ENCODE assay signal across 22 mouse cellular contexts in genomic region chr17:78279191-78279590, GRCm38 (mm10).
DNase-seq lines count a peak whose midpoint lies in the region; ATAC-seq and TF ChIP-seq lines count a peak whose summit lies in the region.
"Had no signal": no experiment of that assay in that cellular context is flagged by ENCODE, and none has a peak within 500 bp of the region (broad histone marks: within the 10 kb centered on the region; RNA-seq: fewer than 3 reads in every experiment).

No protein-coding gene starts in this region.

- H3K4me2 ChIP-seq in forebrain, embryonic 12.5 days, result no peak overlapping the region
- H3K4me2 ChIP-seq in forebrain, embryonic 15.5 days (replicated peaks), result no peak overlapping the region
- H3K4me2 ChIP-seq in embryonic facial prominence, embryonic 15.5 days (replicated peaks), result no peak overlapping the region
- H3K4me2 ChIP-seq: limb, embryonic 12.5 days; liver, embryonic 15.5 days; lung, embryonic 14.5 days; neural tube, embryonic 15.5 days had no signal

- H3K9ac ChIP-seq in forebrain, embryonic 12.5 days, result no peak overlapping the region
- no peak overlapping the region for H3K9ac ChIP-seq in forebrain, embryonic 15.5 days (replicated peaks)
- H3K9ac ChIP-seq in embryonic facial prominence, embryonic 15.5 days, result no peak overlapping the region
- H3K9ac ChIP-seq: limb, embryonic 12.5 days; liver, embryonic 15.5 days; lung, embryonic 14.5 days; neural tube, embryonic 15.5 days had no signal

- H3K27me3 ChIP-seq in forebrain, embryonic 12.5 days, result no peaks in the 10 kb centered on the region
- no peaks in the 10 kb centered on the region for H3K27me3 ChIP-seq in forebrain, embryonic 15.5 days
- H3K27me3 ChIP-seq in embryonic facial prominence, embryonic 15.5 days, result no peaks in the 10 kb centered on the region
- H3K27me3 ChIP-seq: limb, embryonic 12.5 days; liver, embryonic 15.5 days; neural tube, embryonic 15.5 days had no signal

- TF ChIP-seq CTCF in layer of hippocampus, adult 2 months (conservative IDR thresholded peaks at IDR 0.05), result no peak

- H3K27ac ChIP-seq in forebrain, embryonic 12.5 days, result no peak overlapping the region
- no peak overlapping the region for H3K27ac ChIP-seq in forebrain, embryonic 15.5 days (replicated peaks)
- peak overlapping the region; percentile 55; the same call in 1 of the 2 replicates for H3K27ac ChIP-seq in layer of hippocampus, adult 2 months
- peak overlapping the region; percentile 51; the same call in 1 of the 2 replicates for H3K27ac ChIP-seq in embryonic facial prominence, embryonic 15.5 days (replicated peaks)
- H3K27ac ChIP-seq: left cerebral cortex, adult 2 months; limb, embryonic 12.5 days; liver, embryonic 15.5 days; neural tube, embryonic 15.5 days had no signal

- 56% methylated on average over 12 of the region's 12 CpGs for WGBS in forebrain, embryonic 12.5 days
- 57% methylated on average over 12 of the region's 12 CpGs for WGBS in forebrain, embryonic 15.5 days
- 56% methylated on average over 12 of the region's 12 CpGs for WGBS in embryonic facial prominence, embryonic 15.5 days

- DNase-seq in layer of hippocampus, adult 2 months (ENCODE audit: low spot score in 2 of 2), result no peak
- no peak for DNase-seq in layer of hippocampus, adult 18-20 months (ENCODE audit: low spot score in 2 of 2)
- DNase-seq in Muller cell, postnatal 12 days (ENCODE audit: inconsistent ontology term), result peak; percentile 65
- DNase-seq in heart, postnatal 4 days, result no peak
- DNase-seq in adrenal gland, postnatal 14 days, result no peak
- DNase-seq: adrenal gland, postnatal 36 days; gastrocnemius, postnatal 10 days; heart, postnatal 14 days; kidney, adult 8-10 months; lung, embryonic 14.5 days; lung, postnatal 14 days; right cerebral cortex, adult 18-20 months; right cerebral cortex, postnatal 4 days had no signal

- H3K4me1 ChIP-seq in forebrain, embryonic 12.5 days, result peaks cover 36% of the 10 kb centered on the region
- H3K4me1 ChIP-seq in forebrain, embryonic 15.5 days, result peaks cover 34% of the 10 kb centered on the region
- H3K4me1 ChIP-seq in embryonic facial prominence, embryonic 15.5 days, result peaks cover 27% of the 10 kb centered on the region

- 0 out of 2 replicates have a peak, but pooled peaks have one; percentile 20 for ATAC-seq in forebrain, embryonic 12.5 days (ENCODE audit: low FRiP score)
- ATAC-seq in forebrain, embryonic 15.5 days (replicated peaks), result no peak
- ATAC-seq in embryonic facial prominence, embryonic 15.5 days (ENCODE audit: insufficient number of reproducible peaks, low FRiP score, low TSS enrichment, low read depth), result no peak
- ATAC-seq: intestine, embryonic 16.5 days had no signal

- no peak overlapping the region for H3K4me3 ChIP-seq in forebrain, embryonic 12.5 days (replicated peaks)
- H3K4me3 ChIP-seq in forebrain, embryonic 15.5 days, result no peak overlapping the region
- H3K4me3 ChIP-seq in layer of hippocampus, adult 2 months, result no peak overlapping the region
- no peak overlapping the region for H3K4me3 ChIP-seq in embryonic facial prominence, embryonic 15.5 days (replicated peaks)
- H3K4me3 ChIP-seq: erythroblast, embryonic 14.5 days; left cerebral cortex, adult 2 months; limb, embryonic 12.5 days; liver, embryonic 15.5 days; neural tube, embryonic 15.5 days had no signal

- H3K36me3 ChIP-seq in forebrain, embryonic 12.5 days (replicated peaks), result no peaks in the 10 kb centered on the region
- H3K36me3 ChIP-seq in forebrain, embryonic 15.5 days, result no peaks in the 10 kb centered on the region
- H3K36me3 ChIP-seq in embryonic facial prominence, embryonic 15.5 days, result no peaks in the 10 kb centered on the region
- H3K36me3 ChIP-seq: liver, embryonic 15.5 days; neural tube, embryonic 15.5 days had no signal

- no peaks in the 10 kb centered on the region for H3K9me3 ChIP-seq in forebrain, embryonic 12.5 days
- H3K9me3 ChIP-seq in forebrain, embryonic 15.5 days, result no peaks in the 10 kb centered on the region
- H3K9me3 ChIP-seq in embryonic facial prominence, embryonic 15.5 days (replicated peaks), result no peaks in the 10 kb centered on the region
- H3K9me3 ChIP-seq: limb, embryonic 12.5 days; liver, embryonic 15.5 days; neural tube, embryonic 15.5 days had no signal

Comparison
In these comparisons a context has a peak if more than half of its experiments do, and no peak if none do; other contexts are left out.
1. H3K27ac ChIP-seq: peak in layer of hippocampus, adult 2 months (single experiment) and embryonic facial prominence, embryonic 15.5 days (single experiment); none in forebrain, embryonic 12.5 days (single experiment) and forebrain, embryonic 15.5 days (single experiment).